Mouse (Mus musculus) gastrocnemius, postnatal 14 days (tissue): Measurements from ENCODE around the gene Slu7. TPM values are rescaled to one million over a fixed set of nuclear protein-coding genes. Genes with fewer than 3 reads are reported as not detected.

Experiments used
- DNase-seq: peaks from one replicate; pipeline ENCODE4 v3.0.0; 2021; ENCODE audit warnings: mixed read lengths
- intact Hi-C: fragments of 180-260 bp; cut with DNase I; formaldehyde crosslinking; loops from one replicate; pipeline ENCODE4 v1.15.1; 2025; ENCODE audit warnings: low total_unique reads
- total RNA-seq, 2 experiments: library from RNA; stranded (reverse); gene quantifications; 2 replicates each; pipeline ENCODE4 v1.2.3; 2021

Gene Slu7
- total RNA-seq, 2 experiments from 2014 or later = 27.8 to 27.9 TPM

- intact Hi-C loops = no loop called here
- DNase-seq = peak; percentile 64
Measured at GRCm38 (mm10) chr11:43412771-43413451, 20.6 kb upstream of the Slu7 start.

GRCm38 (mm10) chr11:43417201-43417600 is 16.3 kb upstream of the Slu7 start:
- DNase-seq = no peak
- intact Hi-C loops = no loop called here

GRCm38 (mm10) chr11:43424386-43424785 is 9.2 kb upstream of the Slu7 start:
- intact Hi-C loops = no loop called here

GRCm38 (mm10) chr11:43425166-43425709 is 8.3 kb upstream of the Slu7 start:
- intact Hi-C loops = no loop called here
- DNase-seq = no peak

More at GRCm38 (mm10) chr11:43424386-43424785, 9.2 kb upstream of the Slu7 start:
- no peak for DNase-seq

GRCm38 (mm10) chr11:43425824-43426413 is 7.6 kb upstream of the Slu7 start, which contains the start of gene Pttg1:
TSS of gene Pttg1 (minus strand) at chr11:43426251.
- DNase-seq = peak; percentile 76
- intact Hi-C loops = no loop called here

DNA sequence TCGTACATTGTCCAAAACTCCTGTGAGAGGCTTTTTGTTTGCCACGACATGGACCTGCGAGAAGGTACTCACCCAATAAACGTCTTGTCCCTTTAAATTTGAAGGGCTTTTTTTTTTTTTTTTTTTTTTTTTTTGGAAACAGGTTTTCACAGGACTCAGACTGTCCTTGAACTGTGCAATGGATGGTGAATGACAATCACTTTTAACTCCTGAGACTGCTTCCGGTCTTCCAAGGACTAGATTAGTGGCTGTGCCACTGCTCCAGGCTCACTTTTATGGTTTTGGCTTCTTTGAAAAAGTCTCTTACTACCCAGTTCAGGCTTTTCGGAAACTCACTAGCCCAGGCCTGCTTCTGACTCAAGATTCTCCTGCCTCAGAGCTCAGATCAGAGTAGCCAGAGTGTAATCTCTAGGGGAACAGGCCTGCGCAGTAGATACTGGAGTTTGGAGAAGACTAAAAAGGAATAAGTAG is 7.1 kb upstream of the Slu7 start:
- DNase-seq = no peak

DNA sequence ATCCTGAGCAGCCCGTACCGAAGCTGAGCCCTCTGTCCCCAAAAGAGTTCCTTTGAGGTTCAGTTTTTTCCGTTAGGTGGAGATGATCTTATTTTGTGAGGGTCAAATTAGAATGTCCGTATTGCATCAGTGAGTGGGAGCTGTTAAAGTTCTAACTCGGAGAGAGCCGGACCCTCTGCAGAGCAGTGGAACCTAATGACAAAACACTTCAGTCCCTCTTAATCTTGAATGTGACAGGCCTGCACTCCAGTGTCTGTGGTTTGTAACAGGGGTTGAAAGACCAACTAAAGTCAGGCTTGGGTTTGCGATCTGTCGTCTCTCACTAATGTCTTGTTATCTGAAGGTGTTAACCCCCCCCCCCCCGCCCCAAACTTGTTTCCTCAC is 472 bp downstream of the Slu7 start:
- DNase-seq = no peak
- intact Hi-C loops = no loop called here

More for the DNA sequence above, 7.1 kb upstream of the Slu7 start:
- intact Hi-C loops = no loop called here

DNA sequence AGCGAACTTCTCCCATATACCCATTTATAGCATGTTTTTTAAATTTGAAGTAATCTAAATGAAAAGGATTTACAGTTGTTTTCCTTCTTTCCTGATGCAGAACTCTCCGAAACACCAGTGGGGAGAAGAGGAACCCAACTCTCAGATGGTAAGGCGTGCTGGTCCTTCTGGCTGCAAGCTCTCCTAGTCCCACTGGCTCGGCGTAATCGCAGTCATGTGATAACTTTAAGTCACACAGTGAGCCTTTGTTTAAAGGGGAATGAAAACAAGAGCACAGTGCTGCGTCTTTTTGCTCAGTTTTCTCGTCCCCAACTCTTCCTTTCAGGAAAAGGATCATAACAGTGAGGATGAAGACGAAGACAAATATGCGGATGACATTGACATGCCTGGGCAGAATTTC is 7.6 kb downstream of the Slu7 start:
- no peak for DNase-seq
- intact Hi-C loops = no loop called here

- DNase-seq = no peak
- intact Hi-C loops = no loop called here
Measured at GRCm38 (mm10) chr11:43443183-43443582, 9.6 kb downstream of the Slu7 start.

GRCm38 (mm10) chr11:43449916-43450315 is 16.4 kb downstream of the Slu7 start:
- intact Hi-C loops = no loop called here
- no peak for DNase-seq

DNA sequence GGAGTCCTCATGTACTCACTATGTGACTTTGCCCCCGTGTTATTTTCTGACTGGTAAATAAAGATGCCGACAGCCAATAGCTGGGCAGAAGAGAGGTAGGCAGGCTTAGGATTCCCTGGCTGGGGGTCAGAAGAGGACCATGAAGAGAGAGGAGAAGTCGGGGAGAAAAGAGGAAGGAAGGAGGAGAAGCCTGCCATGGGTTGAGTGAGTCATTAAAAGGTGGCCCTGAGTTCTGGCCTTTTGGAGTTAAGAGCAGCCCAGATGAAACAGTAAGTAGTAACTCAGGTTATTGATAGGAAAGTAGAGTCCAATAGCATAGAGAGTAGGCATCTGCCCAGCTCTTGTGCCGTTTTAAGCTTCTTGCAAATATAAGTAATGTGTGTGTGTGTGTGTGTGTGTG is 17.8 kb downstream of the Slu7 start:
- intact Hi-C loops = no loop called here
- no peak for DNase-seq

GRCm38 (mm10) chr11:43452266-43452665 is 18.7 kb downstream of the Slu7 start:
- intact Hi-C loops = no loop called here
- no peak for DNase-seq

DNA sequence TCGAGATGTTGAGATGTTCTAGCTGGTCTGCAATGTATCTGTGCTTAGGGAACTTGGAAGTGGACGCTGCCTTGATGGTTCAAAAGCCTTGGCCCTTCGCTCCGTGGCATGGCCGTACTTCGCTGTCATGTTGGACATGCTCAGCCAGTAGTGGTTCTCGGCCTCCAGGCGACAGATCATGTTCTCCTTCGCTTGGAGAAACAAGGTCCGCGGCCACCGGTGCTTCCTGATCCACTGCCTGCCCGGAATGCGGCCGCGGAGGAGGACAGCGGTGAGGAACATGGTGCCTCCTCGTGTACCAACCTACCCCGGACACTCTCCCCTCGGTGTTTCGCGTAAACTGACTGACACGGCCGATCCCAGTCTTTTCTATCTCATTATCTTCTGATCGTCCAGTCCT is 29.7 kb downstream of the Slu7 start:
- intact Hi-C loops = no loop called here
- DNase-seq = no peak

DNA sequence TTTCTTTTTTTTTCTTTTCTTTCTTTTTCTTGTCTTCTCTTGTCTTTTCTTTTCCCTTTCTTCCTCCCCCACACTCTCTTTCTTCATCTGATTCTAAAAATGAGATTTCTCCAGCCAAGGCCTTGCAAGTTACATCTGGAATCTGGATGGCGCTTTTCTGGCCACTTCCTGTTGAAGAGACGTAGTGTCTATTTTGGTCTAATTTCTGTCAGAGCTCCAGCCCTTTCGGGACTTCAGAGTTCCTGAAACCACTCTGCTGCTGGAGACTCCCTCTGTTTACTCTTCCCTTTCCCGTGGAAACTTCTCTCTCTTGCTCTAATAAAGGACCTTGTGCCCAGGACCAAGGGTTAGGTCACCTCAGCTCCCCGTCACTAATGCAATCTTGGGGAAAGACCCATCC is 36.6 kb downstream of the Slu7 start:
- DNase-seq = no peak

GRCm38 (mm10) chr11:43470881-43471820 is 37.6 kb downstream of the Slu7 start:
- no peak for DNase-seq

More for the DNA sequence above, 36.6 kb downstream of the Slu7 start:
- intact Hi-C loops = no loop called here

GRCm38 (mm10) chr11:43473115-43473514 is 39.6 kb downstream of the Slu7 start:
- DNase-seq = no peak
- intact Hi-C loops = no loop called here

More at GRCm38 (mm10) chr11:43470881-43471820, 37.6 kb downstream of the Slu7 start:
- intact Hi-C loops = no loop called here

DNA sequence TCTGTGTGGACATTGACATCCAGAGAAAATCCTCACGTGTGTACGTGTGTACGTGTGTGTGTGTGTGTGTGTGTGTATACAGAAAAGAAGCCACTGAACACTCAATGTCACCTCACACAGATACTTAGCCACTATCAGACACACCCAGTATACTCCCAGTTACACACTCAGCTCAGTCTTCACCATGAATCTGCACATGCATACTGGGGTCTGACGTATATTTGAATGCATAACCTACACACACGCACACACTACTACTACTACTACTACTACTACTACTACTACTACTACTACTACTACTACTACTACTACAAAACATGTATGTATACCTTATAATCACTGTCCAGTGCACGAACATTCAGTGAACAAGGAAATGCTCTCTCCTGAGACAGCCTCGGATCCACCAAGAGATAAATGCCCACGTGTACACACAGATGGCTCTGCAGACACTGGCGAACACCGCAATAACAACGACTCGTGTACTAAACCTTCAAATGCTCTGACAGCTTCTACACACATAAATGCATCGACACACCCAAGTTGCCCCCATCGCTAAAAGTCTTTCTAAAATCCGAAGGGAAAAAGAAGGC is 40.2 kb downstream of the Slu7 start:
- no peak for DNase-seq
- intact Hi-C loops = no loop called here

DNA sequence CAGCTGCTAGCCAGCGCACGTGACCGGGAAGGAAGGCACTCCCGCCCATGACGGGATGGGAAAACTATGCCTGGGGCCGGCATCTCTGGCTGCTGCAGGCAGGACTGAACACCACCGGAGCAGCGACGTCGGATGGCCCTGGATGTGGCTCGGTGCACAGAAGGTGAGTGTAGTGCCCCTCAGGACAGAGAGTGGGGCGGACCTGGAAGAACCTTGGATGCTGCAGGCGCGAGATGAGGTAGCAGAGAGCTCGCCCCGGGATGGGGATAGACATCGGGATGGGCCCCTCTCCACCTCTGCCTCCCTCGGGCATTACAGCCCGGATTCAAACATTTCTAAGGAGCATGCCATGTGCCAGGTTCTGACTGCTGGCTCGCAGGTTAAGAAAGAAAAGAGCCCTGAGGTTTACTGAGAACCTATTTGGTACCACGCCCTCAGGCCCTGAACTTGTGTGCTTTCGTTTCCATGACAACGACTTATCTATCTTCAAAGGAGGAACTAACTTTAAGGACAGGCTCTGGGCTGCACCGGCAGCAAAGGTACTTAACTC is 40.8 kb downstream of the Slu7 start, which contains the start of gene C1qtnf2:
C1qtnf2 (plus strand) TSS at position 52 of the 550 bp plus-strand sequence.
- intact Hi-C loops = no loop called here
- DNase-seq = peak; percentile 73

- intact Hi-C loops = no loop called here
- DNase-seq = no peak
Measured at GRCm38 (mm10) chr11:43479376-43479775, 45.8 kb downstream of the Slu7 start.
